Mouse (Mus musculus) bone marrow macrophage, adult 2 months (primary cell): ENCODE measurements around the gene Igsf11.

Source experiments
- CTCF ChIP-seq: IDR thresholded peaks from 2 replicates; pipeline ENCODE4 v1.5.1; 2012; ENCODE audit warnings: low read depth, mild to moderate bottlenecking, low read length, moderate library complexity
- POLR2A ChIP-seq: IDR thresholded peaks from 2 replicates; pipeline ENCODE4 v1.6.1; 2012; ENCODE audit warnings: mild to moderate bottlenecking, low read depth, low read length, borderline replicate concordance

- TF ChIP-seq CTCF (no peak), POLR2A (no peak)
Measured at GRCm38 (mm10) chr16:38980546-38980945, 88.1 kb downstream of the Igsf11 start.
